Mouse (Mus musculus): Measurements from ENCODE around the gene Scel. TPM values are rescaled to one million over a fixed set of nuclear protein-coding genes. Genes with fewer than 3 reads are reported as not detected.

The Scel gene
- polyA plus RNA-seq, 1 experiment: not detected

DNA sequence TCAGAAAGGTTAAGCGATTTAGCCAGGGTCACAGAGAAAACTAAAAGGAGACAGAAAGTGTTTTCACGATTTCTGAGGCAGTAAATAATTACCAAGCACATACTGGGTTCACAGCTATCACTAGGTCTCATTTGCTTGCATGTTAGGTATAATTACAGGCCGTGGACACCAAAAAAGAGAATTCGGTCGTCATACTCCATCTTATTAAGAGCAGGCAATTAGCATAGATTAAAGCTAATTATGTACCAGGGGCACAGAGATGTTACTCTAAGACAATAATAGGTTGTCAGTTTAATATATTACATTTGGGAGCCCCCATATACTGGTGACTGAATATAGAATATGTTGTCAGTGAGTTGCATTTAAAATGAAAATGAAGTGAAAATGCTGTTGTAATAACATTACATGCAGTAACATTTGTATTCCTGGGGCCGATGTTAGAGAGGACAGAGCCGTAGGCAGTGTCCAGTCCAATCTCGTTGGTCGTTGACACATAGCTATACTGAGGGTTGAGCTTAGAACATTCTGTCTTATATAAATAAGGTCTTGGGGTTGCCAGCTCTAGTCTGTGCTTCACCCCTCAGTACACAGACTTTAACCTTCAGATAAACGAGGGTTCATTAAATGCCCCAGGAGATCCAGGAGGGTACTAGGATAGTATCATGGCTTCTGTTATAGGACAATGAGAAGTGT is 74.2 kb downstream of the Scel start:
- Histone ChIP-seq H3K27ac (ENCODE audit: control insufficient read depth, insufficient read depth, low read depth, low read length, poor library complexity) (no peak overlapping the region), H3K4me1 (ENCODE audit: control insufficient read depth, insufficient read depth, low read length) (no peaks in the 10 kb centered on the region), H3K4me3 (replicated peaks; ENCODE audit: control insufficient read depth, low read depth, low read length) (no peak overlapping the region)
- 80% methylated on average over 10 of the region's 10 CpGs for WGBS
- no peak for TF ChIP-seq POLR2A (IDR thresholded peaks at IDR 0.05; ENCODE audit: borderline replicate concordance, control insufficient read depth, low read depth, low read length)
- no peak for TF ChIP-seq CTCF (IDR thresholded peaks at IDR 0.05; ENCODE audit: control insufficient read depth, insufficient read depth, low read length)

GRCm38 (mm10) chr14:103589819-103590218 is 76.7 kb downstream of the Scel start:
- no peak for TF ChIP-seq POLR2A (IDR thresholded peaks at IDR 0.05; ENCODE audit: borderline replicate concordance, control insufficient read depth, low read depth, low read length)
- TF ChIP-seq CTCF (IDR thresholded peaks at IDR 0.05; ENCODE audit: control insufficient read depth, insufficient read depth, low read length): no peak
- Histone ChIP-seq H3K4me1 (ENCODE audit: control insufficient read depth, insufficient read depth, low read length) (no peaks in the 10 kb centered on the region), H3K4me3 (replicated peaks; ENCODE audit: control insufficient read depth, low read depth, low read length) (no peak overlapping the region), H3K27ac (ENCODE audit: control insufficient read depth, insufficient read depth, low read depth, low read length, poor library complexity) (no peak overlapping the region)
- 74% methylated on average over 7 of the region's 7 CpGs for WGBS

- H3K27ac ChIP-seq (ENCODE audit: control insufficient read depth, insufficient read depth, low read depth, low read length, poor library complexity): no peak overlapping the region
- H3K4me3 ChIP-seq (replicated peaks; ENCODE audit: control insufficient read depth, low read depth, low read length): no peak overlapping the region
- H3K4me1 ChIP-seq (ENCODE audit: control insufficient read depth, insufficient read depth, low read length): no peaks in the 10 kb centered on the region
- WGBS: 79% methylated on average over 5 of the region's 5 CpGs
- TF ChIP-seq POLR2A (IDR thresholded peaks at IDR 0.05; ENCODE audit: borderline replicate concordance, control insufficient read depth, low read depth, low read length) (no peak), CTCF (IDR thresholded peaks at IDR 0.05; ENCODE audit: control insufficient read depth, insufficient read depth, low read length) (no peak)
Observed at GRCm38 (mm10) chr14:103595870-103596269, 82.7 kb downstream of the Scel start.

- Histone ChIP-seq H3K4me3 (replicated peaks; ENCODE audit: control insufficient read depth, low read depth, low read length) (no peak overlapping the region), H3K4me1 (ENCODE audit: control insufficient read depth, insufficient read depth, low read length) (no peaks in the 10 kb centered on the region), H3K27ac (ENCODE audit: control insufficient read depth, insufficient read depth, low read depth, low read length, poor library complexity) (no peak overlapping the region)
- TF ChIP-seq CTCF (IDR thresholded peaks at IDR 0.05; ENCODE audit: control insufficient read depth, insufficient read depth, low read length) (no peak), POLR2A (IDR thresholded peaks at IDR 0.05; ENCODE audit: borderline replicate concordance, control insufficient read depth, low read depth, low read length) (no peak)
- WGBS: 83% methylated on average over 8 of the region's 8 CpGs
Observed at GRCm38 (mm10) chr14:103608063-103608462, 94.9 kb downstream of the Scel start.

DNA sequence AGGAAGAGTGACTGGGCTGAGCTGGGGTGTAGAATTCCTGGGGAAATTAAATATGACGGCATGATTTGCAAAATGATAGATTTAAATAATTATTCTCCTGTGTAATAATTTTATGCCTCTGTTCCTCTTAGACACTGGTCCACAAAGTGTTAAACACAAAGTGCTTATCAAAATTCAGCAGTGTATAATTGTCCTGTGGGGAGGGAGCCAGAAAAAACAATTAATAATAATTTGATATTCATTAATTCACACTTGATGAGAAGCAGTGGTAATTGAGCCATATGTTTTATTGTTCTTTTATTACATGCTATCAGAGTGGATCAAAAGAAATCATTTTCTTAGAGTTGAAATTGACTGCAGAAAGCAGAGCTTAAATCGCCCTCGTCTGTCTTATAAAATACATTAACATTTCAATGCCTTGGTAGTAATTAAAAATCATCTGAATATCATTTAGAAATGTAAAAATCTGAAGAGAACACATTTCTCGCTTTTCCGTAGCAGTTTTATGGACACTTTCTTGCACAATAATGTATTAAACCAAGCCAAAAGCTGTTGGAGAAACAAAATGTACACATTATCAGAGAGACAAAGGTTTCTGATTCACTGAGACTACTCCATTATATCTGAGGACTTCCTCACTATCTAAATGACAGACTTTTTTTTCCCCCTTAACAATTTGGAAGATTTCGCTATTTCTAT is 100.6 kb downstream of the Scel start:
- H3K4me3 ChIP-seq (replicated peaks; ENCODE audit: control insufficient read depth, low read depth, low read length): no peak overlapping the region
- no peak overlapping the region for H3K27ac ChIP-seq (ENCODE audit: control insufficient read depth, insufficient read depth, low read depth, low read length, poor library complexity)
- 87% methylated on average over 6 of the region's 6 CpGs for WGBS
- H3K4me1 ChIP-seq (ENCODE audit: control insufficient read depth, insufficient read depth, low read length): no peaks in the 10 kb centered on the region
- no peak for TF ChIP-seq POLR2A (IDR thresholded peaks at IDR 0.05; ENCODE audit: borderline replicate concordance, control insufficient read depth, low read depth, low read length)

DNA sequence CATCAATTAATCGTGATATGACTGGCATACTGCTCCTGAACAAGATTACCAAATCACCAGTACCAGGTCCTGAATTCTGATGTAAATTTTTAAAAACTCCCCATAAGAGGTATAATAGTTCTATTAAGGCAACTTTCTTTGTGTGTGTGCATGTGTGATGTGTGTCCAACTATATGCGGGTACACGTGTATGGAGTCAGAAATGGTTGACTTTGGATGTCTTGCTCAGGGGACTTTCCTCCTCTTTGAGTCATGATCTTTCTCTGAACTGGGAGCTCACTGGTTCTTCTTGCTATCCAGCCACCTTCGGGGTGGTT is 101.1 kb downstream of the Scel start:
- H3K4me1 ChIP-seq (ENCODE audit: control insufficient read depth, insufficient read depth, low read length): no peaks in the 10 kb centered on the region
- H3K27ac ChIP-seq (ENCODE audit: control insufficient read depth, insufficient read depth, low read depth, low read length, poor library complexity): no peak overlapping the region
- TF ChIP-seq CTCF (IDR thresholded peaks at IDR 0.05; ENCODE audit: control insufficient read depth, insufficient read depth, low read length): no peak
- no peak for TF ChIP-seq POLR2A (IDR thresholded peaks at IDR 0.05; ENCODE audit: borderline replicate concordance, control insufficient read depth, low read depth, low read length)
- no peak overlapping the region for H3K4me3 ChIP-seq (replicated peaks; ENCODE audit: control insufficient read depth, low read depth, low read length)
- WGBS: 80% methylated on average over 4 of the region's 4 CpGs

GRCm38 (mm10) chr14:103619756-103620155 is 106.6 kb downstream of the Scel start:
- WGBS: 81% methylated on average over 4 of the region's 4 CpGs
- H3K27ac ChIP-seq (ENCODE audit: control insufficient read depth, insufficient read depth, low read depth, low read length, poor library complexity): no peak overlapping the region
- no peak overlapping the region for H3K4me3 ChIP-seq (replicated peaks; ENCODE audit: control insufficient read depth, low read depth, low read length)
- TF ChIP-seq POLR2A (IDR thresholded peaks at IDR 0.05; ENCODE audit: borderline replicate concordance, control insufficient read depth, low read depth, low read length) (no peak), CTCF (IDR thresholded peaks at IDR 0.05; ENCODE audit: control insufficient read depth, insufficient read depth, low read length) (no peak)
- H3K4me1 ChIP-seq (ENCODE audit: control insufficient read depth, insufficient read depth, low read length): no peaks in the 10 kb centered on the region

DNA sequence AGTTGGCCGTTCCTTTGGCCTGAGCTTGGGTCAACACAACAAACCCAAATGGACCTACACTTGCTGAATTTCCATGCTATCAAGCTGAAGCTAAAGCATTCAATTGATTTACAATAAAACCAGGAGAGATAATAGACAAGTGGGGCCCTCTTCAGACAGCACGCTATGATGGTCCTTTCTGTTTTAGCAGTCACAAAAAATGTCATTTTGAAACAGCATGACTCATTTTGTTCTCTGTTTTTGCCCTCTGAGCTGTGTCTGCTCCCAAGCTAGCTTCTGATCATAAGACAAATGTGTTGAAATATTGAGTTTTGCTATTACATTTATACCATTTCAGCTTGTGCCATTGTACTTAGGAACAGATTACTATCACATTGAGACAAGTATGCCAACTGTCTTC is 108.1 kb downstream of the Scel start:
- WGBS: 87% methylated on average over 2 of the region's 2 CpGs
- TF ChIP-seq CTCF (IDR thresholded peaks at IDR 0.05; ENCODE audit: control insufficient read depth, insufficient read depth, low read length) (no peak), POLR2A (IDR thresholded peaks at IDR 0.05; ENCODE audit: borderline replicate concordance, control insufficient read depth, low read depth, low read length) (no peak)
- H3K27ac ChIP-seq (ENCODE audit: control insufficient read depth, insufficient read depth, low read depth, low read length, poor library complexity): no peak overlapping the region
- no peak overlapping the region for H3K4me3 ChIP-seq (replicated peaks; ENCODE audit: control insufficient read depth, low read depth, low read length)
- H3K4me1 ChIP-seq (ENCODE audit: control insufficient read depth, insufficient read depth, low read length): no peaks in the 10 kb centered on the region

Data from bone marrow, adult 2 months (tissue).